Mouse (Mus musculus) CH12.LX (cell line): ENCODE data around the gene Tnp2. TPM values are rescaled to one million over a fixed set of nuclear protein-coding genes. Genes with fewer than 3 reads are reported as not detected.

Source experiments
- DNase-seq: peaks from one replicate; pipeline ENCODE4 v3.0.0-alpha.2; 2013; ENCODE audit errors: extremely low read depth
- H3K27ac ChIP-seq: 2 replicates; pipeline ENCODE4 v1.5.1; 2012; ENCODE audit warnings: low read depth, mild to moderate bottlenecking, control low read depth, moderate library complexity; ENCODE audit not compliant: insufficient read depth
- H3K27me3 ChIP-seq: replicated peaks from 2 replicates; pipeline ENCODE3; 2012; ENCODE audit warnings: inconsistent platforms
- H3K36me3 ChIP-seq, 2 experiments: replicated peaks in 1 of 2; 2 replicates each; pipeline versions ENCODE3 to v1.6.1; 2012; ENCODE audit warnings: inconsistent platforms in 1 of 2, low read length in 1 of 2, mild to moderate bottlenecking in 1 of 2, mixed read lengths in 1 of 2, moderate library complexity in 1 of 2; ENCODE audit not compliant: control insufficient read depth in 1 of 2, insufficient read depth in 1 of 2
- H3K4me1 ChIP-seq, 2 experiments: 2 replicates each; pipeline ENCODE4 v1.6.1; 2012; ENCODE audit warnings: inconsistent platforms in 1 of 2, moderate library complexity in 1 of 2; ENCODE audit not compliant: insufficient read depth in 2 of 2, control insufficient read depth in 1 of 2
- H3K4me2 ChIP-seq: 2 replicates; pipeline ENCODE4 v1.6.1; 2012; ENCODE audit warnings: low read depth, mild to moderate bottlenecking, control low read depth; ENCODE audit not compliant: poor library complexity, insufficient read depth, severe bottlenecking
- H3K4me3 ChIP-seq, 3 experiments: fragments of 150-350 bp in 1 of 3; sonication (generic) in 1 of 3; replicated peaks in 1 of 3; 2 replicates each; pipeline versions ENCODE3 to v1.5.1; 2011 to 2012; ENCODE audit warnings: low read depth in 2 of 3, low read length in 2 of 3, mild to moderate bottlenecking in 2 of 3, moderate library complexity in 2 of 3, control low read depth in 1 of 3, improper control_type of control experiment in 1 of 3, inconsistent platforms in 1 of 3, mixed read lengths in 1 of 3; ENCODE audit not compliant: poor library complexity in 1 of 3
- H3K79me2 ChIP-seq: replicated peaks from 2 replicates; pipeline ENCODE4 v1.6.1; 2012; ENCODE audit warnings: mild to moderate bottlenecking, moderate library complexity; ENCODE audit not compliant: control insufficient read depth, poor library complexity, insufficient read depth, severe bottlenecking; ENCODE audit errors: extremely low read depth
- H3K9ac ChIP-seq: 2 replicates; pipeline ENCODE4 v1.6.1; 2012; ENCODE audit warnings: low read depth, mild to moderate bottlenecking, control low read depth, moderate library complexity; ENCODE audit not compliant: insufficient read depth
- H3K9me3 ChIP-seq: replicated peaks from 2 replicates; pipeline ENCODE3; 2012; ENCODE audit warnings: low read length, inconsistent platforms, mixed read lengths
- BHLHE40 ChIP-seq: IDR thresholded peaks from 2 replicates; pipeline ENCODE4 v1.6.1; 2011; ENCODE audit warnings: mild to moderate bottlenecking, low read depth, low read length, improper control_type of control experiment
- CHD1 ChIP-seq: IDR thresholded peaks from 2 replicates; pipeline ENCODE4 v1.6.1; 2012; ENCODE audit warnings: low read depth, low read length, improper control_type of control experiment, inconsistent platforms
- CHD2 ChIP-seq: IDR thresholded peaks from 2 replicates; pipeline ENCODE4 v1.6.1; 2011; ENCODE audit warnings: low read length, improper control_type of control experiment
- ELF1 ChIP-seq: IDR thresholded peaks from 2 replicates; pipeline ENCODE4 v1.6.1; 2014; ENCODE audit warnings: low read depth, mild to moderate bottlenecking, inconsistent platforms, low read length, improper control_type of control experiment
- EP300 ChIP-seq: IDR thresholded peaks from 2 replicates; pipeline ENCODE4 v1.6.1; 2011; ENCODE audit warnings: low read length, improper control_type of control experiment
- ETS1 ChIP-seq: conservative IDR thresholded peaks from 2 replicates; pipeline ENCODE4 v1.6.1; 2012; ENCODE audit warnings: low read depth, mild to moderate bottlenecking, inconsistent platforms, low read length, improper control_type of control experiment, moderate library complexity
- MAFK ChIP-seq: IDR thresholded peaks from 2 replicates; pipeline ENCODE4 v1.6.1; 2011; ENCODE audit warnings: low read length, improper control_type of control experiment; ENCODE audit not compliant: insufficient replicate concordance
- MAX ChIP-seq: IDR thresholded peaks from 2 replicates; pipeline ENCODE4 v1.6.1; 2011; ENCODE audit warnings: low read length, improper control_type of control experiment
- MEF2A ChIP-seq: IDR thresholded peaks from 2 replicates; pipeline ENCODE4 v1.6.1; 2014; ENCODE audit warnings: low read depth, mild to moderate bottlenecking, inconsistent platforms, low read length, improper control_type of control experiment, borderline replicate concordance
- NELFE ChIP-seq: IDR thresholded peaks from 2 replicates; pipeline ENCODE4 v1.6.1; 2011; ENCODE audit warnings: low read depth, low read length, improper control_type of control experiment
- RCOR1 ChIP-seq: conservative IDR thresholded peaks from 2 replicates; pipeline ENCODE4 v1.6.1; 2012; ENCODE audit warnings: low read depth, mild to moderate bottlenecking, inconsistent platforms, low read length, improper control_type of control experiment
- TCF12 ChIP-seq: IDR thresholded peaks from 2 replicates; pipeline ENCODE4 v1.6.1; 2014; ENCODE audit warnings: low read depth, mild to moderate bottlenecking, inconsistent platforms, low read length, improper control_type of control experiment
- ZKSCAN1 ChIP-seq: IDR thresholded peaks from 2 replicates; pipeline ENCODE4 v1.6.1; 2012; ENCODE audit warnings: low read depth, inconsistent platforms, low read length, improper control_type of control experiment, borderline replicate concordance
- dilution Hi-C: fragments of 300-500 bp; cut with MboI; formaldehyde crosslinking; loops from 2 replicates; pipeline ENCODE4 v1.14.3; 2020; ENCODE audit warnings: low sequenced_read_pairs; ENCODE audit not compliant: extremely low pct_unique_long_range_greater_than_20kb, extremely low pct_ligation_motif_present
- in situ Hi-C: fragments of 300-500 bp; cut with MboI; formaldehyde crosslinking; loops from 3 replicates; pipeline ENCODE4 v1.14.3; 2019; ENCODE audit warnings: low sequenced_read_pairs, low pct_ligation_motif_present, low pct_unique_long_range_greater_than_20kb, mixed read lengths
- polyA plus RNA-seq: library from polyadenylated mRNA; unstranded; fragments of >175 nt; gene quantifications from 2 replicates; pipeline ENCODE4 v1.2.1, GENCODE M21; 2012; ENCODE audit warnings: low read depth; ENCODE audit not compliant: insufficient read length
- total RNA-seq, 2 experiments: library from RNA; depleted of rRNA; stranded (reverse); fragments of 300-350 nt in 1 of 2; fragments of >200 nt in 1 of 2; gene quantifications; 2 replicates each; pipeline ENCODE4 v1.2.3; 2012 to 2014

Tnp2 gene
- total RNA-seq (2012; rRNA removed), result 0.25 TPM in 1 of 2 replicates, not detected in the other
- not detected in 2 replicates for total RNA-seq (2014; rRNA removed)
- 0.43 TPM in 1 of 2 replicates, not detected in the other for polyA plus RNA-seq

GRCm38 (mm10) chr16:10788271-10788670 lies at the start of gene Tnp2:
Gene Tnp2 (minus strand): TSS chr16:10788660.
- dilution Hi-C loops, result no loop called here
- H3K36me3 ChIP-seq, result peaks cover 0 to 11% of the 10 kb centered on the region in 2 experiments
- H3K79me2 ChIP-seq, result peaks cover 14% of the 10 kb centered on the region
- no peak within 1 kb of the TSS for H3K4me2 ChIP-seq
- H3K9me3 ChIP-seq, result no peaks in the 10 kb centered on the region
- no peak within 1 kb of the TSS for H3K27ac ChIP-seq
- no peak within 1 kb of the TSS for H3K9ac ChIP-seq
- no peaks in the 10 kb centered on the region for H3K27me3 ChIP-seq
- in situ Hi-C loops, result loop anchor here (5.0 kb wide), 2 partner anchors 121 to 216 kb away; no protein-coding TSS in a partner anchor
- peak; percentile 44 for DNase-seq
- no peak within 1 kb of the TSS for H3K4me3 ChIP-seq
- TF ChIP-seq TCF12, result peak; percentile 52; the same call in 1 of the 2 replicates
- TF ChIP-seq CHD2, result 0 out of 2 replicates have a peak, but pooled peaks have one; percentile 25
- TF ChIP-seq BHLHE40, result 0 out of 2 replicates have a peak, but pooled peaks have one; percentile 18
- TF ChIP-seq ZKSCAN1, result no peak
- no peak for TF ChIP-seq NELFE
- 0 out of 2 replicates have a peak, but pooled peaks have one; percentile 19 for TF ChIP-seq ETS1
- H3K4me1 ChIP-seq, result peaks cover 28 to 37% of the 10 kb centered on the region in 2 experiments

DNA sequence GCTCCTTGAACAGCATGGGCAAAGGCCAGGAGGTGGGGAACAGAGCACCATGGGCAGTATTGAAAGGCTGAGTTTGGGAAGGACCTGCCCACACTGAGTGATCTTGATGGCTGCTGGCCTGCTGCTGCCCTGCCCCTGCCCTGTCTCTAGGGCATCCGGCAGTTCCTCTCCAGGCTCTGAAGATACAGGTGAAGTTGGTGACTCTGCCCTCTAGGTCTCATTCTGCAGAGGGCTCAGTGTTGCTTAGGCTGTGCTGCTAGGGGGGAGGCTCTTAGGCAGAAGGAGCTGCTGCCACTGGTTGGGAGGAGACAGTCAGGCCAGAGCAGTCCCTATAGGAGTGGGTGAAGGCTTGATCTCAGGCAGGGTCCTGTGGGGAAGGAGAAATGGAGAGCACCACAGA lies 49.4 kb upstream of the Tnp2 start:
- no peak overlapping the region for H3K9ac ChIP-seq
- no peak for DNase-seq
- in situ Hi-C loops, result no loop called here
- H3K4me3 ChIP-seq, result no peak overlapping the region
- no peak overlapping the region for H3K4me2 ChIP-seq
- H3K27ac ChIP-seq, result no peak overlapping the region
- H3K4me1 ChIP-seq, result peaks cover 24 to 52% of the 10 kb centered on the region in 2 experiments
- TF ChIP-seq EP300 (no peak), CHD1 (no peak), RCOR1 (no peak), MAFK (no peak), MEF2A (no peak), MAX (no peak), TCF12 (no peak)
- TF ChIP-seq, all 38 proteins: peak for 0
- peaks cover 9% of the 10 kb centered on the region; the same call in 1 of the 2 replicates for H3K79me2 ChIP-seq
- dilution Hi-C loops, result no loop called here
- peaks cover 8 to 47% of the 10 kb centered on the region in 2 experiments for H3K36me3 ChIP-seq
- H3K27me3 ChIP-seq, result no peaks in the 10 kb centered on the region
- H3K9me3 ChIP-seq, result no peaks in the 10 kb centered on the region

DNA sequence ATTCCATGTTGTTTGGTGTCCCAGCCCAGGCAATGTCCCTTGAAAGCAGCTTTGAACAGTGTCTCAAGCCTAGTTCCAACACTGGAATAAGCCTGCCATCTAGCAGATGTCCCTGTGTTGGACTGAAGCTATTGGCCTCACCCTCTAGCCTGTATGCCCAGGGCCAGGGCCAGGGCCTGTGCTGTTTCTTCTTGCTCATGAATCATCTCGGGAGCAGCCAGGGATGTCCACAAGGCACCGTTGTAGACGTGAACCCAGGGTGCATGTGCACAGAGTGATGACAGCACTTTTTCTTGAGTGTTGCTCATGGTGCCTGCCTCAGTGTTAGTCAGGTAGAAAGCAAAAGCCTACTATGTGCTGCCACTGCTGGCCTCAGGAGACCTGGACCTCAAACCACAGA lies 48.8 kb upstream of the Tnp2 start:
- H3K27me3 ChIP-seq, result no peaks in the 10 kb centered on the region

More for the DNA sequence above, 48.8 kb upstream of the Tnp2 start:
- peaks cover 9% of the 10 kb centered on the region; the same call in 1 of the 2 replicates for H3K79me2 ChIP-seq
- H3K4me1 ChIP-seq, result peaks cover 22 to 46% of the 10 kb centered on the region in 2 experiments
- H3K4me2 ChIP-seq, result no peak overlapping the region
- no peak overlapping the region for H3K9ac ChIP-seq
- H3K27ac ChIP-seq, result no peak overlapping the region
- H3K9me3 ChIP-seq, result no peaks in the 10 kb centered on the region
- peaks cover 8 to 46% of the 10 kb centered on the region in 2 experiments for H3K36me3 ChIP-seq
- TF ChIP-seq ZKSCAN1 (peak; percentile 60; the same call in 1 of the 2 replicates), ELF1 (no peak)
- dilution Hi-C loops, result no loop called here
- in situ Hi-C loops, result no loop called here
- no peak for DNase-seq
- no peak overlapping the region for H3K4me3 ChIP-seq
